Mouse (Mus musculus): ENCODE results near the gene Plxdc1.

Gene Plxdc1

GRCm38 (mm10) chr11:97985727-97986677, at the start of gene Plxdc1:
Plxdc1 (minus strand) TSS chr11:97986444.
- no peak for DNase-seq (ENCODE audit: low read depth, low spot score)

- DNase-seq (ENCODE audit: low read depth, low spot score): no peak
Observed at GRCm38 (mm10) chr11:98035977-98036377, 49.7 kb upstream of the Plxdc1 start.

GRCm38 (mm10) chr11:98034840-98035239, 48.6 kb upstream of the Plxdc1 start:
- no peak for DNase-seq (ENCODE audit: low read depth, low spot score)

- no peak for DNase-seq (ENCODE audit: low read depth, low spot score)
Observed at GRCm38 (mm10) chr11:98034061-98034460, 47.8 kb upstream of the Plxdc1 start.

GRCm38 (mm10) chr11:98031443-98031770, 45.2 kb upstream of the Plxdc1 start:
- no peak for DNase-seq (ENCODE audit: low read depth, low spot score)

- no peak for DNase-seq (ENCODE audit: low read depth, low spot score)
Observed at GRCm38 (mm10) chr11:98030701-98031442, 44.6 kb upstream of the Plxdc1 start.

GRCm38 (mm10) chr11:98027785-98028184, 41.5 kb upstream of the Plxdc1 start:
- no peak for DNase-seq (ENCODE audit: low read depth, low spot score)

- DNase-seq (ENCODE audit: low read depth, low spot score): no peak
Observed at GRCm38 (mm10) chr11:98027297-98027688, 41.0 kb upstream of the Plxdc1 start.

GRCm38 (mm10) chr11:98026570-98027296, 40.5 kb upstream of the Plxdc1 start, which contains the start of gene Rpl19:
Rpl19 (plus strand) TSS chr11:98026710.
- DNase-seq (ENCODE audit: low read depth, low spot score): peak; percentile 92

- DNase-seq (ENCODE audit: low read depth, low spot score): no peak
Observed at GRCm38 (mm10) chr11:98026248-98026569, 40.0 kb upstream of the Plxdc1 start.

GRCm38 (mm10) chr11:98024516-98024915, 38.3 kb upstream of the Plxdc1 start:
- DNase-seq (ENCODE audit: low read depth, low spot score): no peak

GRCm38 (mm10) chr11:98022555-98023371, 36.5 kb upstream of the Plxdc1 start, which contains the start of gene Cacnb1:
Cacnb1 (minus strand) TSS chr11:98023034.
- no peak for DNase-seq (ENCODE audit: low read depth, low spot score)

GRCm38 (mm10) chr11:98022253-98022554, 36.0 kb upstream of the Plxdc1 start:
- DNase-seq (ENCODE audit: low read depth, low spot score): no peak

- no peak for DNase-seq (ENCODE audit: low read depth, low spot score)
Observed at GRCm38 (mm10) chr11:98021565-98022252, 35.5 kb upstream of the Plxdc1 start.

GRCm38 (mm10) chr11:98021118-98021517, 34.9 kb upstream of the Plxdc1 start:
- no peak for DNase-seq (ENCODE audit: low read depth, low spot score)

- DNase-seq (ENCODE audit: low read depth, low spot score): no peak
Observed at GRCm38 (mm10) chr11:98020710-98021109, 34.5 kb upstream of the Plxdc1 start.

GRCm38 (mm10) chr11:98019883-98020610, 33.8 kb upstream of the Plxdc1 start:
- DNase-seq (ENCODE audit: low read depth, low spot score): no peak

- no peak for DNase-seq (ENCODE audit: low read depth, low spot score)
Observed at GRCm38 (mm10) chr11:98018858-98019641, 32.8 kb upstream of the Plxdc1 start.

GRCm38 (mm10) chr11:98018222-98018621, 32.0 kb upstream of the Plxdc1 start:
- no peak for DNase-seq (ENCODE audit: low read depth, low spot score)

All from retina, adult 2 months (tissue).